Mouse (Mus musculus): ENCODE results near the gene Sycn.
A peak's percentile ranks its signal among the peaks of the same experiment; 100 is the strongest.

Gene Sycn

GRCm38 (mm10) chr7:28586663-28587411, 46.2 kb downstream of the Sycn start:
- peak; percentile 65 for DNase-seq

- DNase-seq = peak; percentile 78
Measured at GRCm38 (mm10) chr7:28587644-28588043, 47.0 kb downstream of the Sycn start.

Data from kidney, postnatal 14 days (tissue).